Mouse (Mus musculus) midbrain, embryonic 16.5 days (tissue): Measurements from ENCODE around the gene Slpi. TPM values are rescaled to one million over a fixed set of nuclear protein-coding genes. Genes with fewer than 3 reads are reported as not detected.
"Not testable (repeated sequence)": the region's sequence is repeated elsewhere in the genome, so short reads cannot be mapped to it uniquely, and the experiment has no call there.

Experiments
- ATAC-seq: fragments of 200-750 bp; cut with Nextera tagmentation; 2 replicates; pipeline ENCODE4 v1.8.0; 2017; ENCODE audit warnings: moderate TSS enrichment
- H3K27ac ChIP-seq: fragments of 300-500 bp; sonication (generic); 2 replicates; pipeline ENCODE4 v1.5.1; 2014; ENCODE audit warnings: mild to moderate bottlenecking, low read length, mixed read lengths
- H3K27me3 ChIP-seq: fragments of 300-500 bp; sonication (generic); 2 replicates; pipeline ENCODE4 v1.6.1; 2014; ENCODE audit warnings: low read depth, low read length, mixed read lengths; ENCODE audit not compliant: control insufficient read depth, insufficient read depth
- H3K36me3 ChIP-seq: fragments of 300-500 bp; sonication (generic); 2 replicates; pipeline ENCODE4 v1.6.1; 2014; ENCODE audit warnings: mild to moderate bottlenecking, low read length, moderate library complexity, mixed read lengths; ENCODE audit not compliant: control insufficient read depth, insufficient read depth
- H3K4me1 ChIP-seq: fragments of 300-500 bp; sonication (generic); 2 replicates; pipeline ENCODE4 v1.6.1; 2014; ENCODE audit warnings: mild to moderate bottlenecking, low read length, mixed read lengths; ENCODE audit not compliant: control insufficient read depth, insufficient read depth
- H3K4me2 ChIP-seq: fragments of 300-500 bp; sonication (generic); 2 replicates; pipeline ENCODE4 v1.6.1; 2014; ENCODE audit warnings: mild to moderate bottlenecking, low read length, mixed read lengths
- H3K4me3 ChIP-seq: fragments of 300-500 bp; sonication (generic); 2 replicates; pipeline ENCODE4 v1.5.1; 2014; ENCODE audit warnings: low read depth, mild to moderate bottlenecking, low read length, moderate library complexity, mixed read lengths
- H3K9ac ChIP-seq: fragments of 300-500 bp; sonication (generic); 2 replicates; pipeline ENCODE4 v1.6.1; 2014; ENCODE audit warnings: low read depth, low read length, mixed read lengths
- H3K9me3 ChIP-seq: fragments of 300-500 bp; sonication (generic); replicated peaks from 2 replicates; pipeline ENCODE4 v1.6.1; 2014; ENCODE audit warnings: mild to moderate bottlenecking, low read length, mixed read lengths; ENCODE audit not compliant: control insufficient read depth, poor library complexity, severe bottlenecking
- WGBS: fragments of 180-500 bp; shearing (Covaris S2); extraction: QIAGEN DNeasy Blood & Tissue Kit; methylation state at CpG from one replicate; pipeline ENCODE4 v1.1.7; 2014; 5-methylcytosine and 5-hydroxymethylcytosine counted together
- polyA plus RNA-seq: library from polyadenylated mRNA; unstranded; fragments of >200 nt; fragmentation: Nextera tagmentation; extraction: Ambion mirVana; gene quantifications from 2 replicates; pipeline ENCODE4 v1.2.1, GENCODE M21; 2015

The Slpi gene
- polyA plus RNA-seq, 1 experiment from 2014 or later, result not detected

DNA sequence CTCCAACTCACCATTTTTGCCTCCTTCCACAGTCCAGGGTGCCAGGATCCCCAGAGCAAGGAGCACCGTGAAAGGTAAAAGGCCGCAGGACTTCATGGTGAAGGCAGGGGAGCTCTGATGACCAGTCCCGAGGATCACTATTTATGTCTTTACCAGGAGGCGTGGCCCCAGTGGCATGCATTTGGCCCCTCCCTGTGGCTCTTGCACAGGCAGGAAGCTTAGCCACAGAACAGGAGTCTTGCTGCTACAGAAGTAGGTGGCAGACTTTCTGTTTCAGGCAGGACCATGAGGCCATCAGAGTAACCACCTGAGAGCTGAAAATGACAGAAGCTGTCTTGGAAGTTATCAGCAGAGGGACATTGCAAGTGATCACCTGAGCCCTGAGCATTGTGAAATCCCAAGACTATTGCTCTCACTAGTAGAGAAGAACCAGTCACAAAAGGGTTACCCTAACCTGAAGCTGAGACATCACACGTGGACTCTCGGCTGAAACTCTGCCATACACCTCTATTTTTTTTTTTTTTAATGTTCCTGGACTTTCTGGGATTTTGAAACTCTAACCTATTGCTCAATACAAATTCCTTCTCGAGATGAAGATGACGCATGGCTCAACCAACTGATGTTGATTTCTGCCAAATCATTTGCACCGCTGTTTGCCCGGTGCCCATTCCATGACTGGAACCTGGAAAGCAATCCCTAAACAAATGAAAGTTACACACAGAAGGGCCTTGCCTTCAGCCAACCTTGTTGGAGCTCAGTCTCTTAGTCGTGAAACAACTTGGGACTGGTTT is 32.5 kb downstream of the Slpi start:
- Histone ChIP-seq H3K9ac (no peak overlapping the region), H3K27me3 (no peaks in the 10 kb centered on the region), H3K36me3 (no peaks in the 10 kb centered on the region), H3K4me1 (no peaks in the 10 kb centered on the region; the same call in 1 of the 2 replicates), H3K9me3 (no peaks in the 10 kb centered on the region), H3K4me3 (no peak overlapping the region), H3K4me2 (no peak overlapping the region), H3K27ac (no peak overlapping the region)
- ATAC-seq, result no peak
- WGBS, result 77% methylated on average over 11 of the region's 11 CpGs

DNA sequence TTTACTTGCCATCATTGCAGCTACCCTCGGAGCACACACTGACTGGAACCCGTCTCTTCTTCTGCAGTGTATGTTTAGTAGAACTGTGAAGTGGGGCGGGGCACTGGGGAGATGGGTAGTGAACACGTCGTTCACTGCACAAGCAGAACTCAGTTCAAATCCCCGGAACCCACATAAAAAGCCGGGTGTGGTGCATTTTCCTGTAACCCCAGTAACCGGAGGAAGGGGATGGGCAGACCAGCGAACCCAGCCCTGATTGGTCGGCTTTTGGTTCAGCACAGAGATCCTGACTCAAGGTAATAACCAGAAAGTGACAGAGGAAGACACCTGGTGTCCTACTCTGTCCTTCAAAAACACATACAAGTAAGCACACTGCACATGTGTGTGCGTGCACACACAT is 35.5 kb downstream of the Slpi start:
- H3K4me3 ChIP-seq, result no peak overlapping the region
- no peaks in the 10 kb centered on the region for H3K36me3 ChIP-seq
- no peaks in the 10 kb centered on the region for H3K9me3 ChIP-seq
- H3K9ac ChIP-seq, result no peak overlapping the region
- H3K27ac ChIP-seq, result no peak overlapping the region
- no peaks in the 10 kb centered on the region for H3K27me3 ChIP-seq
- no peak for ATAC-seq
- H3K4me2 ChIP-seq, result no peak overlapping the region
- WGBS, result 86% methylated on average over 11 of the region's 11 CpGs
- no peaks in the 10 kb centered on the region for H3K4me1 ChIP-seq

DNA sequence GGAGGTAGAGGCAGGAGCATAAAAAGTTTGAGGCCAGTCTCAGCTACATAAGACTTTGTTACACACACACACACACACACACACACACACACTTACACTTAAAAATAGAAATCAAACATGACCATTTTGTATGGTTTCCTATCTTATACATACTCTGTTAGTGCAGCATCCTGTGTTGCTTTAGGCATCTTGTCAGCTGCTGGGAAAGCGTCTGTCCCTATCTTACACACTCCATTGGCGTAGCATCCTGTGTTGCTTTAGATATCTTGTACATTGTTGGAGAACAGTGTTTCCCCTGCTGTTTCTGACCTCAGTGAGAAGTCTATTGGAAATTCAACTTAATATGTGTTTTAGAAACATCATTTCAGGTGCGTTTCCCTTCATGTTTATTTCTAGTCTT is 36.2 kb downstream of the Slpi start:
- Histone ChIP-seq H3K27me3 (no peaks in the 10 kb centered on the region), H3K9me3 (no peaks in the 10 kb centered on the region), H3K4me1 (no peaks in the 10 kb centered on the region), H3K36me3 (no peaks in the 10 kb centered on the region), H3K9ac (no peak overlapping the region), H3K4me2 (no peak overlapping the region), H3K4me3 (no peak overlapping the region), H3K27ac (no peak overlapping the region)
- ATAC-seq, result no peak
- 90% methylated on average over 3 of the region's 3 CpGs for WGBS

- WGBS, result 94% methylated on average over 3 of the region's 3 CpGs
- ATAC-seq, result no peak
- H3K9ac ChIP-seq, result no peak overlapping the region
- no peaks in the 10 kb centered on the region for H3K27me3 ChIP-seq
- no peak overlapping the region for H3K4me2 ChIP-seq
- H3K4me1 ChIP-seq, result no peaks in the 10 kb centered on the region
- no peaks in the 10 kb centered on the region for H3K9me3 ChIP-seq
- H3K4me3 ChIP-seq, result no peak overlapping the region
- H3K36me3 ChIP-seq, result no peaks in the 10 kb centered on the region
- H3K27ac ChIP-seq, result no peak overlapping the region
These were observed 39.9 kb downstream of the Slpi start for GRCm38 (mm10) chr2:164348980-164349379.

GRCm38 (mm10) chr2:164347697-164348096 is 41.2 kb downstream of the Slpi start:
- ATAC-seq, H3K27me3 ChIP-seq, H3K4me3 ChIP-seq, H3K27ac ChIP-seq, H3K4me1 ChIP-seq, H3K9me3 ChIP-seq, H3K36me3 ChIP-seq, H3K4me2 ChIP-seq, H3K9ac ChIP-seq: not testable (repeated sequence)

- H3K4me2 ChIP-seq, H3K27me3 ChIP-seq, H3K4me1 ChIP-seq, ATAC-seq, H3K27ac ChIP-seq, H3K4me3 ChIP-seq, H3K9me3 ChIP-seq, H3K9ac ChIP-seq, H3K36me3 ChIP-seq: not testable (repeated sequence)
- WGBS, result 87% methylated on average over 1 of the region's 1 CpGs
These were observed 45.2 kb downstream of the Slpi start for GRCm38 (mm10) chr2:164343732-164344131.

GRCm38 (mm10) chr2:164332440-164332839 is 56.5 kb downstream of the Slpi start, which contains the start of gene Svs5:
TSS of gene Svs5 (plus strand) at chr2:164332740.
- not testable (repeated sequence) for H3K4me1 ChIP-seq, H3K4me3 ChIP-seq, H3K9ac ChIP-seq, H3K27me3 ChIP-seq, H3K36me3 ChIP-seq, H3K9me3 ChIP-seq, H3K4me2 ChIP-seq, ATAC-seq, H3K27ac ChIP-seq
- 88% methylated on average over 3 of the region's 3 CpGs for WGBS

DNA sequence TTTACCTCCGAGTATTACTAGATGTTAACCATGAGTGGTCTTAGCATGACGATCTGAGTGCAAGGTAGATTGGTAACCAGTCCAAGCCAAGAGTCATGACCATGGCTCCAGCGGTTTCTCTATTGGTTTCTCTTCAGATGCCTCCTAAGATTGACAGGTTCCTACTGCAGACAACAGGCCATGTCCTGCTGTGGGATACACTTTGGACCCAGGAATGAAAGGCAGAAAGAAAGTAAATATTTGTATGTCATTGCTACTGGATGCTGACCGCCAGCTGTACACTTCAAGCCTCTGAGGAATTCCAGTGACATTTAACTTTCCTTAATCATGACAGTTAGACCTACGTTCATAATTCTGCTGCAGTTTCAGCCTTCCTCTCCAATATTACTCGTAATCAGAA is 67.9 kb downstream of the Slpi start:
- no peaks in the 10 kb centered on the region for H3K27me3 ChIP-seq
- no peaks in the 10 kb centered on the region for H3K36me3 ChIP-seq
- WGBS, result 89% methylated on average over 6 of the region's 6 CpGs
- ATAC-seq, result no peak
- no peak overlapping the region for H3K27ac ChIP-seq
- H3K9me3 ChIP-seq, result no peaks in the 10 kb centered on the region
- no peaks in the 10 kb centered on the region for H3K4me1 ChIP-seq
- H3K9ac ChIP-seq, result no peak overlapping the region
- H3K4me3 ChIP-seq, result no peak overlapping the region
- no peak overlapping the region for H3K4me2 ChIP-seq

- H3K4me3 ChIP-seq, H3K4me2 ChIP-seq, H3K4me1 ChIP-seq, H3K36me3 ChIP-seq, H3K9me3 ChIP-seq, H3K27me3 ChIP-seq, ATAC-seq, H3K9ac ChIP-seq, H3K27ac ChIP-seq: not testable (repeated sequence)
- WGBS, result 80% methylated on average over 1 of the region's 1 CpGs
These were observed 72.4 kb downstream of the Slpi start, which contains the start of gene Svs6 for GRCm38 (mm10) chr2:164316451-164316850. TSS of gene Svs6 (plus strand) at chr2:164316751.
